Mouse (Mus musculus) heart, embryonic 14.5 days (tissue): ENCODE results near the gene Adcy7. TPM values are rescaled to one million over a fixed set of nuclear protein-coding genes. Genes with fewer than 3 reads are reported as not detected.

Experiments
- ATAC-seq: fragments of 200-750 bp; cut with Nextera tagmentation; 2 replicates; pipeline ENCODE4 v1.8.0; 2017; ENCODE audit warnings: low read depth, moderate TSS enrichment; ENCODE audit not compliant: insufficient number of reproducible peaks, insufficient read depth, low FRiP score
- H3K27ac ChIP-seq, 2 experiments: fragments of 200-500 bp in 1 of 2; fragments of 300-500 bp in 1 of 2; sonication (generic) in 1 of 2; replicated peaks in 1 of 2; 2 replicates each; pipeline ENCODE4 v1.5.1; 2012 to 2014; ENCODE audit warnings: low read depth in 2 of 2, low read length in 2 of 2, control low read depth in 1 of 2, mild to moderate bottlenecking in 1 of 2, mixed read lengths in 1 of 2; ENCODE audit not compliant: control insufficient read depth in 1 of 2, insufficient read depth in 1 of 2
- H3K27me3 ChIP-seq: fragments of 300-500 bp; sonication (generic); 2 replicates; pipeline ENCODE4 v1.6.1; 2014; ENCODE audit warnings: mild to moderate bottlenecking, low read length, control low read depth; ENCODE audit not compliant: control insufficient read depth, insufficient read depth
- H3K36me3 ChIP-seq: fragments of 300-500 bp; sonication (generic); 2 replicates; pipeline ENCODE4 v1.6.1; 2014; ENCODE audit warnings: mild to moderate bottlenecking, control low read depth, low read length, mixed read lengths; ENCODE audit not compliant: control insufficient read depth, insufficient read depth
- H3K4me1 ChIP-seq, 2 experiments: fragments of 200-500 bp in 1 of 2; fragments of 300-500 bp in 1 of 2; sonication (generic) in 1 of 2; 2 replicates each; pipeline ENCODE4 v1.6.1; 2012 to 2014; ENCODE audit warnings: low read length in 2 of 2, control low read depth in 1 of 2, mixed read lengths in 1 of 2; ENCODE audit not compliant: control insufficient read depth in 2 of 2, insufficient read depth in 2 of 2
- H3K4me2 ChIP-seq: fragments of 300-500 bp; sonication (generic); 2 replicates; pipeline ENCODE4 v1.6.1; 2014; ENCODE audit warnings: mild to moderate bottlenecking, low read length
- H3K4me3 ChIP-seq, 2 experiments: fragments of 200-500 bp in 1 of 2; fragments of 300-500 bp in 1 of 2; sonication (generic) in 1 of 2; 2 replicates each; pipeline ENCODE4 v1.5.1; 2012 to 2014; ENCODE audit warnings: low read length in 2 of 2, mild to moderate bottlenecking in 2 of 2, control low read depth in 1 of 2, low read depth in 1 of 2, moderate library complexity in 1 of 2; ENCODE audit not compliant: control insufficient read depth in 1 of 2, insufficient read depth in 1 of 2
- H3K9ac ChIP-seq: fragments of 300-500 bp; sonication (generic); 2 replicates; pipeline ENCODE4 v1.6.1; 2014; ENCODE audit warnings: mild to moderate bottlenecking, low read length
- H3K9me3 ChIP-seq: fragments of 300-500 bp; sonication (generic); 2 replicates; pipeline ENCODE4 v1.6.1; 2016; ENCODE audit warnings: low read length, control low read depth; ENCODE audit not compliant: control insufficient read depth
- WGBS: fragments of 180-500 bp; shearing (Covaris S2); extraction: QIAGEN DNeasy Blood & Tissue Kit; methylation state at CpG from one replicate; pipeline ENCODE4 v1.1.7; 2014; 5-methylcytosine and 5-hydroxymethylcytosine counted together
- polyA plus RNA-seq: library from polyadenylated mRNA; unstranded; fragments of >200 nt; fragmentation: Nextera tagmentation; extraction: Ambion mirVana; gene quantifications from 2 replicates; pipeline ENCODE4 v1.2.1, GENCODE M21; 2014

Gene Adcy7
- polyA plus RNA-seq, 1 experiment from 2014 or later = 3.2 TPM

- H3K4me2 ChIP-seq = 0 out of 2 replicates have a peak overlapping the region, but pooled peaks have one; percentile 5
- H3K4me1 ChIP-seq = peaks cover 8 to 24% of the 10 kb centered on the region in 2 experiments
- H3K9ac ChIP-seq = no peak overlapping the region
- H3K27me3 ChIP-seq = no peaks in the 10 kb centered on the region
- whole genome bisulfite sequencing = 28% methylated on average over 2 of the region's 2 CpGs
- ATAC-seq = peak; percentile 56
- no peaks in the 10 kb centered on the region for H3K9me3 ChIP-seq
- H3K36me3 ChIP-seq = peaks cover 92% of the 10 kb centered on the region
- no peak overlapping the region for H3K4me3 ChIP-seq
- peak overlapping the region; percentile 87 for H3K27ac ChIP-seq
Measured at GRCm38 (mm10) chr8:88339887-88340695, 67.9 kb downstream of the Adcy7 start.

- ATAC-seq = no peak
- Histone ChIP-seq H3K4me3 (no peak overlapping the region), H3K4me2 (no peak overlapping the region), H3K27me3 (no peaks in the 10 kb centered on the region), H3K27ac (peak overlapping the region; percentile 67 to 87), H3K9me3 (no peaks in the 10 kb centered on the region), H3K36me3 (peaks cover 93% of the 10 kb centered on the region), H3K9ac (peak overlapping the region; percentile 48; the same call in 1 of the 2 replicates), H3K4me1 (peaks cover 8 to 21% of the 10 kb centered on the region in 2 experiments)
- 86% methylated on average over 4 of the region's 4 CpGs for WGBS
Measured at GRCm38 (mm10) chr8:88342026-88342425, 69.8 kb downstream of the Adcy7 start.

- Histone ChIP-seq H3K36me3 (peaks cover 94% of the 10 kb centered on the region), H3K4me3 (no peak overlapping the region), H3K27me3 (no peaks in the 10 kb centered on the region), H3K27ac (peak overlapping the region; percentile 68 to 76; a peak in 3 of 4 replicates), H3K4me1 (peaks cover 0 to 4% of the 10 kb centered on the region in 2 experiments; a peak in 1 of 4 replicates), H3K4me2 (no peak overlapping the region), H3K9ac (no peak overlapping the region), H3K9me3 (no peaks in the 10 kb centered on the region)
- no peak for ATAC-seq
- 20% methylated on average over 2 of the region's 2 CpGs for WGBS
Measured at GRCm38 (mm10) chr8:88349046-88349445, 76.8 kb downstream of the Adcy7 start.

GRCm38 (mm10) chr8:88357226-88357933 is 85.2 kb downstream of the Adcy7 start:
- Histone ChIP-seq H3K4me3 (no peak overlapping the region), H3K9me3 (no peaks in the 10 kb centered on the region), H3K4me2 (no peak overlapping the region), H3K4me1 (peaks cover 0 to 14% of the 10 kb centered on the region in 2 experiments; a peak in 2 of 4 replicates), H3K9ac (no peak overlapping the region), H3K27ac (no peak overlapping the region), H3K27me3 (no peaks in the 10 kb centered on the region), H3K36me3 (peaks cover 72% of the 10 kb centered on the region)
- 66% methylated on average over 5 of the region's 5 CpGs for WGBS
- no peak for ATAC-seq

- WGBS = 81% methylated on average over 5 of the region's 5 CpGs
- H3K4me3 ChIP-seq = no peak overlapping the region
- H3K9me3 ChIP-seq = no peaks in the 10 kb centered on the region
- H3K27me3 ChIP-seq = no peaks in the 10 kb centered on the region
- ATAC-seq = no peak
- peaks cover 3 to 17% of the 10 kb centered on the region in 2 experiments for H3K4me1 ChIP-seq
- H3K36me3 ChIP-seq = peaks cover 66% of the 10 kb centered on the region
- H3K9ac ChIP-seq = no peak overlapping the region
- no peak overlapping the region for H3K27ac ChIP-seq
- no peak overlapping the region for H3K4me2 ChIP-seq
Measured at GRCm38 (mm10) chr8:88357946-88358345, 85.7 kb downstream of the Adcy7 start.

- peak overlapping the region in 1 of 2 experiments; percentile 99; a peak in 2 of 4 replicates for H3K4me3 ChIP-seq
- peak overlapping the region; percentile 99 for H3K9ac ChIP-seq
- 75% methylated on average over 2 of the region's 2 CpGs for WGBS
- no peak for ATAC-seq
- H3K4me1 ChIP-seq = peaks cover 4 to 20% of the 10 kb centered on the region in 2 experiments
- H3K36me3 ChIP-seq = peaks cover 46% of the 10 kb centered on the region
- H3K27me3 ChIP-seq = no peaks in the 10 kb centered on the region
- no peak overlapping the region; a peak in 1 of 4 replicates for H3K27ac ChIP-seq
- no peaks in the 10 kb centered on the region for H3K9me3 ChIP-seq
- H3K4me2 ChIP-seq = peak overlapping the region; percentile 92
Measured at GRCm38 (mm10) chr8:88359959-88360358, 87.8 kb downstream of the Adcy7 start.

GRCm38 (mm10) chr8:88361044-88361707 is 89.0 kb downstream of the Adcy7 start:
- Histone ChIP-seq H3K4me1 (peaks cover 4 to 20% of the 10 kb centered on the region in 2 experiments), H3K9ac (peak overlapping the region; percentile 99), H3K4me2 (peak overlapping the region; percentile 92), H3K36me3 (peaks cover 34% of the 10 kb centered on the region), H3K27me3 (no peaks in the 10 kb centered on the region), H3K27ac (peak overlapping the region; percentile 85 to 90), H3K9me3 (no peaks in the 10 kb centered on the region), H3K4me3 (peak overlapping the region; percentile 92 to 99)
- 1% methylated on average over 31 of the region's 31 CpGs for WGBS
- no peak for ATAC-seq
